ENCODE assay signal across 8 mouse cellular contexts in genomic region chrX:48623379-48624053, GRCm38 (mm10). TPM values are rescaled to one million over a fixed set of nuclear protein-coding genes. Genes with fewer than 3 reads are reported as not detected.
DNase-seq lines count a peak whose midpoint lies in the region; ATAC-seq and TF ChIP-seq lines count a peak whose summit lies in the region.

Gene Slc25a14 (plus strand): TSS chrX:48623413.

- H3K79me2 ChIP-seq in MEL (ENCODE audit: control insufficient read depth, insufficient read depth, low read length, poor library complexity): no peaks in the 10 kb centered on the region

- H3K4me3 ChIP-seq in MEL (ENCODE audit: control insufficient read depth in 1 of 2, insufficient read depth in 1 of 2, low read depth in 2 of 2, low read length in 2 of 2): peak within 1 kb of the TSS; percentile 72 to 91
- peak within 1 kb of the TSS; percentile 56 for H3K4me3 ChIP-seq in lung, postnatal 0 days (ENCODE audit: low read depth, low read length)

- peak; percentile 93 to 99 for ATAC-seq in hematopoietic stem cell, adult 5-6 weeks (replicated peaks in 1 of 2; ENCODE audit: insufficient read depth in 1 of 2, low FRiP score in 2 of 2, low TSS enrichment in 1 of 2, low read depth in 1 of 2, poor library complexity in 2 of 2, severe bottlenecking in 2 of 2)
- peak; percentile 98 for ATAC-seq in lung, postnatal 0 days

- H3K4me2 ChIP-seq in lung, postnatal 0 days (replicated peaks; ENCODE audit: low read depth, low read length): peak within 1 kb of the TSS; percentile 58

- no peak for TF ChIP-seq RAD21 in MEL (IDR thresholded peaks at IDR 0.05; ENCODE audit: low read depth, low read length)

- peak; percentile 88 for DNase-seq in MEL (ENCODE audit: low read depth, low spot score)
- DNase-seq in cerebellum, adult 8-10 months: peak; percentile 71
- peak; percentile 77 for DNase-seq in forelimb bud, embryonic 11.5 days (ENCODE audit: low read depth, low spot score)
- DNase-seq in layer of hippocampus, adult 9-11 months: peak; percentile 82
- peak; percentile 89 for DNase-seq in lung, postnatal 0 days (ENCODE audit: low spot score)
- peak; percentile 63 for DNase-seq in ovary, postnatal 14 days (ENCODE audit: low spot score)
- peak; percentile 76 for DNase-seq in thymus, postnatal 14 days

- no peaks in the 10 kb centered on the region; a peak in 1 of 4 replicates for H3K36me3 ChIP-seq in MEL (ENCODE audit: control insufficient read depth in 1 of 2, insufficient read depth in 2 of 2, low read length in 2 of 2)
- no peaks in the 10 kb centered on the region for H3K36me3 ChIP-seq in lung, postnatal 0 days (ENCODE audit: insufficient read depth, low read length)

- H3K27me3 ChIP-seq in MEL (ENCODE audit: control insufficient read depth in 1 of 2, insufficient read depth in 2 of 2, low read length in 2 of 2): no peaks in the 10 kb centered on the region
- H3K27me3 ChIP-seq in lung, postnatal 0 days (replicated peaks; ENCODE audit: insufficient read depth, low read length): no peaks in the 10 kb centered on the region

- peak within 1 kb of the TSS; percentile 87 for H3K27ac ChIP-seq in MEL (ENCODE audit: control insufficient read depth, low read depth, low read length)
- no peak within 1 kb of the TSS for H3K27ac ChIP-seq in lung, postnatal 0 days (ENCODE audit: low read length)

- no peaks in the 10 kb centered on the region for H3K9me3 ChIP-seq in MEL (replicated peaks; ENCODE audit: insufficient read depth, low read length)
- H3K9me3 ChIP-seq in lung, postnatal 0 days (ENCODE audit: low read length): no peaks in the 10 kb centered on the region

- H3K9ac ChIP-seq in MEL (ENCODE audit: control insufficient read depth, low read depth, low read length, poor library complexity, severe bottlenecking): peak within 1 kb of the TSS; percentile 74
- 0 out of 2 replicates have a peak within 1 kb of the TSS, but pooled peaks have one; percentile 23 for H3K9ac ChIP-seq in lung, postnatal 0 days (replicated peaks; ENCODE audit: low read depth)

- no peak for TF ChIP-seq CTCF in MEL (IDR thresholded peaks at IDR 0.05 in 2 of 3, conservative IDR thresholded peaks at IDR 0.05 in 1 of 3; ENCODE audit: control insufficient read depth in 1 of 3, insufficient read depth in 1 of 3, low read depth in 2 of 3, low read length in 3 of 3, poor library complexity in 1 of 3, severe bottlenecking in 1 of 3)
- TF ChIP-seq CTCF in lung, postnatal 0 days (IDR thresholded peaks at IDR 0.05): no peak

- TF ChIP-seq POLR2A in MEL (IDR thresholded peaks at IDR 0.05; ENCODE audit: control insufficient read depth in 1 of 2, insufficient read depth in 1 of 2, low read depth in 1 of 2, low read length in 2 of 2, poor library complexity in 1 of 2): peak in 1 of 2 experiments; percentile 43; a peak in 1 of 4 replicates

- no peaks in the 10 kb centered on the region; a peak in 1 of 4 replicates for H3K4me1 ChIP-seq in MEL (ENCODE audit: control insufficient read depth in 1 of 2, insufficient read depth in 2 of 2, low read length in 2 of 2)
- H3K4me1 ChIP-seq in lung, postnatal 0 days (ENCODE audit: insufficient read depth, low read depth, low read length): no peaks in the 10 kb centered on the region

- no peak for TF ChIP-seq EP300 in MEL (IDR thresholded peaks at IDR 0.05; ENCODE audit: low read depth in 1 of 2, low read length in 2 of 2)
- no peak for TF ChIP-seq EP300 in lung, postnatal 0 days (IDR thresholded peaks at IDR 0.05)

- WGBS in lung, postnatal 0 days: 9% methylated on average over 35 of the region's 38 CpGs

TF ChIP-seq in MEL, 35 proteins besides CTCF, POLR2A, EP300 and RAD21:
- TF ChIP-seq MAFK (IDR thresholded peaks at IDR 0.05; ENCODE audit: borderline replicate concordance, low read depth, low read length) (no peak), MAX (IDR thresholded peaks at IDR 0.05; ENCODE audit: low read length) (peak; percentile 81), ELF1 (IDR thresholded peaks at IDR 0.05; ENCODE audit: low read depth, low read length) (peak; percentile 86), ZNF384 (IDR thresholded peaks at IDR 0.05; ENCODE audit: low read depth, low read length) (peak; percentile 87), SIN3A (IDR thresholded peaks at IDR 0.05; ENCODE audit: low read length) (peak; percentile 88), HCFC1 (IDR thresholded peaks at IDR 0.05; ENCODE audit: low read depth, low read length) (peak; percentile 77), USF2 (IDR thresholded peaks at IDR 0.05; ENCODE audit: borderline replicate concordance in 1 of 2, insufficient read depth in 1 of 2, low read depth in 1 of 2, low read length in 2 of 2) (peak in 1 of 2 experiments; percentile 66; a peak in 2 of 4 replicates), MXI1 (IDR thresholded peaks at IDR 0.05; ENCODE audit: low read depth, low read length) (peak; percentile 90), NELFE (IDR thresholded peaks at IDR 0.05; ENCODE audit: low read depth, low read length) (peak; percentile 32; the same call in 1 of the 2 replicates), E2F4 (IDR thresholded peaks at IDR 0.05; ENCODE audit: borderline replicate concordance, low read depth, low read length) (peak; percentile 49; the same call in 1 of the 2 replicates), BHLHE40 (IDR thresholded peaks at IDR 0.05; ENCODE audit: borderline replicate concordance, low read depth, low read length) (peak; percentile 63; the same call in 1 of the 2 replicates), USF1 (IDR thresholded peaks at IDR 0.05; ENCODE audit: low read depth, low read length) (peak; percentile 92), SMC3 (IDR thresholded peaks at IDR 0.05; ENCODE audit: low read depth, low read length) (no peak), ZKSCAN1 (IDR thresholded peaks at IDR 0.05; ENCODE audit: low read depth, low read length) (no peak)

RNA-seq across cellular contexts. Expression of gene Slc25a14, which starts in this region (rescaled TPM):
- 5.9 and 6.9 TPM in 2 replicates for total RNA-seq in MEL (2012; rRNA removed)
- 1 to 10 TPM in 1 of 2 experiments, not detected in 1; 5.8 TPM for polyA plus RNA-seq in MEL (2012; ENCODE audit: insufficient read depth in 1 of 2, insufficient read length in 2 of 2, low read depth in 1 of 2, low replicate concordance in 2 of 2, missing spikeins in 1 of 2)
- 8.7 and 11.8 TPM in 2 replicates for total RNA-seq in hematopoietic stem cell, adult 5-6 weeks (2017)
- 9.0 and 9.2 TPM in 2 replicates for polyA plus RNA-seq in lung, postnatal 0 days (2015; fragmentation: Nextera tagmentation; extraction: Ambion mirVana)
